ENCODE assay signal across 8 mouse cellular contexts in the genomic region with DNA sequence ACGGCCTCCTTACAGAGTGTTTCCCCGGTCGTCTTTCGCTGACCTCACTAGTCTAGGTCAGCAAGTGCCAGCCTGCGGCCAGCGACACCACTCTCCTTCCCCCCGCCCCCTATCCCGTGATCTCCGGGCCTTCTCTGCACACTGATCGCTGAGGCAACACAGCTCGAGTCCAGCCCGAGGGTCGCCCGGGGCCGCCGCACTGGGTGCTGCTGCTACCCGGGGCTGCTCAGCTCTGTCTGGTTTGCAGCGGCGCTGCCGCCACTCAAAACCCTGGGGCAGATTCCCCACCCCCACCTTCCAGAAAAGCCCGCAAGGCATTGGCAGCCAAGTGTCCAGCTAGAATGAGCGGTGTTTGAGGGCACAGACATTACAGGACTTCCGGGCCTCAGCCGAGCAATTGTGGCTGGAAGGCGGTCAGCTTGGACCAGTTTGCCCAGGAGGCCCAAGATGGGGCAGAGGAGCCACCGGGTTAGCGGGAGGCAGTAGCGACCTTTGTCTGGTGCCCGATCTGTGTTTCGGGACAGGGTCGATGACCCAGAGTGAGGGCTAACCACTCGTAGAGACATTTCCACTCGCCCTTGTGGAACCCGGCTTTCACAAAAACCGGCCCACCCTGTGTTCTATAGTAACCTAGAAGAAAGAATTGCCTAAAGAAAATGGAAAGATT. TPM values are rescaled to one million over a fixed set of nuclear protein-coding genes. Genes with fewer than 3 reads are reported as not detected.
DNase-seq lines count a peak whose midpoint lies in the region; ATAC-seq and TF ChIP-seq lines count a peak whose summit lies in the region.

No protein-coding gene starts in this region.

- H3K4me2 ChIP-seq in forebrain, embryonic 13.5 days: peak overlapping the region; percentile 98

- no peak for ATAC-seq in forebrain, embryonic 13.5 days

- DNase-seq in cerebellum, postnatal 10 days: peak; percentile 34
- no peak for DNase-seq in cerebellum, adult 9-10 months
- DNase-seq in kidney, adult 2 months: peak; percentile 78
- DNase-seq in lung, postnatal 36 days: peak; percentile 32
- no peak for DNase-seq in spleen, adult 18-20 months
- no peak for DNase-seq in testis, postnatal 14 days (ENCODE audit: low spot score)
- DNase-seq in urinary bladder, adult 2 months (ENCODE audit: low spot score): no peak

- H3K27ac ChIP-seq in forebrain, embryonic 13.5 days: no peak overlapping the region
- 0 out of 2 replicates have a peak overlapping the region, but pooled peaks have one; percentile 18 for H3K27ac ChIP-seq in kidney, adult 2 months (ENCODE audit: insufficient read depth, low read depth, low read length)

- H3K9me3 ChIP-seq in forebrain, embryonic 13.5 days (replicated peaks): no peaks in the 10 kb centered on the region

- H3K9ac ChIP-seq in forebrain, embryonic 13.5 days: no peak overlapping the region

- no peak for TF ChIP-seq CTCF in kidney, adult 2 months (conservative IDR thresholded peaks at IDR 0.05; ENCODE audit: insufficient read depth, insufficient read length, low read depth, low read length)

- TF ChIP-seq POLR2A in kidney, adult 2 months (IDR thresholded peaks at IDR 0.05; ENCODE audit: low read depth, low read length): no peak

- WGBS in forebrain, embryonic 13.5 days: 3% methylated on average over 35 of the region's 35 CpGs
- WGBS in kidney, adult 2 months: 15% methylated on average over 35 of the region's 35 CpGs

- H3K4me1 ChIP-seq in forebrain, embryonic 13.5 days: peaks cover 26% of the 10 kb centered on the region
- peaks cover 6% of the 10 kb centered on the region for H3K4me1 ChIP-seq in kidney, adult 2 months (ENCODE audit: control insufficient read depth, insufficient read depth, low read length)

- peaks cover 42% of the 10 kb centered on the region for H3K27me3 ChIP-seq in forebrain, embryonic 13.5 days
- no peaks in the 10 kb centered on the region for H3K27me3 ChIP-seq in kidney, adult 2 months (replicated peaks; ENCODE audit: control insufficient read depth, insufficient read depth, low read length)

- no peaks in the 10 kb centered on the region for H3K36me3 ChIP-seq in forebrain, embryonic 13.5 days (ENCODE audit: poor library complexity, severe bottlenecking)
- H3K36me3 ChIP-seq in kidney, adult 2 months (ENCODE audit: control insufficient read depth, insufficient read depth, low read length): no peaks in the 10 kb centered on the region

- peak overlapping the region; percentile 53 for H3K4me3 ChIP-seq in forebrain, embryonic 13.5 days
- peak overlapping the region; percentile 39 for H3K4me3 ChIP-seq in kidney, adult 2 months (ENCODE audit: insufficient read depth, low read depth, low read length)

RNA-seq across cellular contexts. Expression of gene 2210011C24Rik, which starts 0.7 kb away (rescaled TPM):
- 0.37 TPM in 1 of 2 replicates, not detected in the other for polyA plus RNA-seq in forebrain, embryonic 13.5 days (2015; fragmentation: Nextera tagmentation; extraction: Ambion mirVana)
- polyA plus RNA-seq in kidney, adult 2 months (2012; rRNA removed): 9.1 and 14.3 TPM in 2 replicates
- 0.14 and 0.15 TPM in 2 replicates for polyA plus RNA-seq in urinary bladder, adult 2 months (2012; rRNA removed)

RNA-seq across cellular contexts. Expression of gene Palm3, which starts 8.6 kb away (rescaled TPM):
- 1.9 and 2.1 TPM in 2 replicates for polyA plus RNA-seq in forebrain, embryonic 13.5 days (2015; fragmentation: Nextera tagmentation; extraction: Ambion mirVana)
- polyA plus RNA-seq in kidney, adult 2 months (2012; rRNA removed): 7.8 and 7.9 TPM in 2 replicates
- polyA plus RNA-seq in urinary bladder, adult 2 months (2012; rRNA removed): 0.21 and 0.24 TPM in 2 replicates

RNA-seq across cellular contexts. Expression of gene 1700067K01Rik, which starts 11.3 kb away (rescaled TPM):
- 1.00 and 1.2 TPM in 2 replicates for polyA plus RNA-seq in forebrain, embryonic 13.5 days (2015; fragmentation: Nextera tagmentation; extraction: Ambion mirVana)
- 5.1 and 7.0 TPM in 2 replicates for polyA plus RNA-seq in kidney, adult 2 months (2012; rRNA removed)
- polyA plus RNA-seq in urinary bladder, adult 2 months (2012; rRNA removed): 0.18 and 0.19 TPM in 2 replicates

RNA-seq across cellular contexts. Expression of gene Samd1, which starts 15.2 kb away (rescaled TPM):
- polyA plus RNA-seq in forebrain, embryonic 13.5 days (2015; fragmentation: Nextera tagmentation; extraction: Ambion mirVana): 9.5 and 10.2 TPM in 2 replicates
- polyA plus RNA-seq in kidney, adult 2 months (2012; rRNA removed): 37.2 and 44.5 TPM in 2 replicates
- polyA plus RNA-seq in urinary bladder, adult 2 months (2012; rRNA removed): 34.5 and 36.0 TPM in 2 replicates

RNA-seq across cellular contexts. Expression of gene Il27ra, which starts 29.8 kb away (rescaled TPM):
- polyA plus RNA-seq in forebrain, embryonic 13.5 days (2015; fragmentation: Nextera tagmentation; extraction: Ambion mirVana): 0.23 and 0.29 TPM in 2 replicates
- 1.9 and 5.6 TPM in 2 replicates for polyA plus RNA-seq in kidney, adult 2 months (2012; rRNA removed)
- polyA plus RNA-seq in urinary bladder, adult 2 months (2012; rRNA removed): 2.0 and 2.1 TPM in 2 replicates

Comparison
In these comparisons a context has a peak if more than half of its experiments do, and no peak if none do; other contexts are left out.
1. DNase-seq: peak in cerebellum, postnatal 10 days (2 of 2), kidney, adult 2 months (single experiment) and lung, postnatal 36 days (single experiment); none in cerebellum, adult 9-10 months (single experiment), spleen, adult 18-20 months (0 of 2), testis, postnatal 14 days (single experiment) and urinary bladder, adult 2 months (single experiment).